Comparison of ENCODE assay signal across 13 mouse cellular contexts in the genomic region with DNA sequence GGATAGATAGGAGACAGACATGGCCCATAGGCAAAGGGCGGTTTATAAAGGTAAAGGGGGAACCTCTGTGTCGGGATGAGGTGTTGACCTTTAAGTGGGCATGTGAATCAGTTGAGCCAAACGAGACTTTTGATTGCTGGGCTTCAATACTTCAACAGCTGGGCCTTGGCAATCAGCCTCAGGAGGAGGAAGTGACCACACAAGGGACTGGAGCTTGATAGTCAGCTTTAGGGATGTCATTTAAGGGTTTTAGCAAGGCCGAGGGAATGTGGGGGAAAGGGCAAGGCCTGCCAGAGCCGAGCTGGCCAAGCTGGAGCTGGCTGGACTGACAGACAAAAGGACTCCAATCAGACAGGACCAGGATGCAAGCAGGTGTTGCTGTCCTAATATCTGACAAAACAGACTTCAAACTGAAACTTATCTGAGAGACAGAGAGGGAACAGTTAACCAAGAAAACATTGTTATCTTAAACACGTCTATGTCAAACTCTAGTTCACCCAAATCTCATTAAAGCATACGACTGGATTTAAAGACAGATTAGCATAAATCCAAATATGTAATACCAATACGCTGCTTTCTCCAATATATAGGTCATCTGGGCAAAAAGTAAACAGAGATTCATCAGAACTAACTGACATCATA.
"Had no signal": no experiment of that assay in that cellular context is flagged by ENCODE, and none has a peak within 500 bp of the region (broad histone marks: within the 10 kb centered on the region; RNA-seq: fewer than 3 reads in every experiment).

No protein-coding gene starts in this region.

- H3K27ac ChIP-seq: kidney, embryonic 15.5 days; limb, embryonic 15.5 days; liver, embryonic 15.5 days; midbrain, embryonic 13.5 days had no signal

- ATAC-seq: midbrain, embryonic 13.5 days had no signal

- DNase-seq: kidney, adult 18-20 months; kidney, postnatal 36 days; layer of hippocampus, adult 9-11 months; layer of hippocampus, postnatal 36 days; lung, embryonic 14.5 days; lung, postnatal 36 days; right cerebral cortex, postnatal 25 days; thymus, postnatal 36 days had no signal

- H3K4me3 ChIP-seq: kidney, embryonic 15.5 days; limb, embryonic 15.5 days; liver, embryonic 15.5 days; megakaryocyte, embryonic 14.5 days; midbrain, embryonic 13.5 days had no signal

- H3K9ac ChIP-seq: kidney, embryonic 15.5 days; limb, embryonic 15.5 days; liver, embryonic 15.5 days; lung, embryonic 14.5 days; midbrain, embryonic 13.5 days had no signal

- H3K36me3 ChIP-seq: kidney, embryonic 15.5 days; limb, embryonic 15.5 days; liver, embryonic 15.5 days; midbrain, embryonic 13.5 days had no signal

- H3K9me3 ChIP-seq: kidney, embryonic 15.5 days; limb, embryonic 15.5 days; liver, embryonic 15.5 days; midbrain, embryonic 13.5 days had no signal

- H3K27me3 ChIP-seq: kidney, embryonic 15.5 days; limb, embryonic 15.5 days; liver, embryonic 15.5 days; megakaryocyte, embryonic 14.5 days; midbrain, embryonic 13.5 days had no signal

- H3K4me1 ChIP-seq: kidney, embryonic 15.5 days; limb, embryonic 15.5 days; liver, embryonic 15.5 days had no signal

- H3K4me2 ChIP-seq: kidney, embryonic 15.5 days; limb, embryonic 15.5 days; liver, embryonic 15.5 days; lung, embryonic 14.5 days; midbrain, embryonic 13.5 days had no signal
